Mouse (Mus musculus): ENCODE measurements around the gene Nrip2. TPM values are rescaled to one million over a fixed set of nuclear protein-coding genes. Genes with fewer than 3 reads are reported as not detected.

Gene Nrip2
- total and polyA plus RNA-seq, 3 experiments = 0.13 to 1.3 TPM; not detected in 1

GRCm38 (mm10) chr6:128433566-128433965 is 34.5 kb downstream of the Nrip2 start:
- peaks cover 64 to 78% of the 10 kb centered on the region in 2 experiments for H3K36me3 ChIP-seq (replicated peaks in 1 of 2; ENCODE audit: control insufficient read depth in 1 of 2, insufficient read depth in 1 of 2, low read length in 1 of 2)
- in situ Hi-C loops (cut with MboI; ENCODE audit: low pct_ligation_motif_present, low pct_unique_long_range_greater_than_20kb, low sequenced_read_pairs) = no loop called here
- peaks cover 27% of the 10 kb centered on the region for H3K79me2 ChIP-seq (replicated peaks; ENCODE audit: control insufficient read depth, extremely low read depth, insufficient read depth, poor library complexity, severe bottlenecking)
- H3K27me3 ChIP-seq (replicated peaks) = no peaks in the 10 kb centered on the region
- no peak for TF ChIP-seq TCF12 (IDR thresholded peaks at IDR 0.05; ENCODE audit: low read depth, low read length)
- no peak for TF ChIP-seq E2F4 (IDR thresholded peaks at IDR 0.05; ENCODE audit: insufficient replicate concordance, low read depth, low read length)
- no peak for TF ChIP-seq MAFK (IDR thresholded peaks at IDR 0.05; ENCODE audit: insufficient replicate concordance, low read length)
- H3K4me1 ChIP-seq (ENCODE audit: control insufficient read depth in 1 of 2, insufficient read depth in 2 of 2) = peaks cover 0 to 11% of the 10 kb centered on the region in 2 experiments; a peak in 2 of 4 replicates
- H3K9me3 ChIP-seq (replicated peaks; ENCODE audit: low read length) = no peaks in the 10 kb centered on the region
- dilution Hi-C loops (cut with MboI; ENCODE audit: extremely low pct_ligation_motif_present, extremely low pct_unique_long_range_greater_than_20kb, low sequenced_read_pairs) = no loop called here
- H3K4me2 ChIP-seq (ENCODE audit: insufficient read depth, low read depth, poor library complexity, severe bottlenecking) = no peak overlapping the region
- DNase-seq (ENCODE audit: extremely low read depth) = no peak
- no peak overlapping the region for H3K4me3 ChIP-seq (replicated peaks in 1 of 3; ENCODE audit: low read depth in 2 of 3, low read length in 2 of 3, poor library complexity in 1 of 3)
- no peak overlapping the region for H3K27ac ChIP-seq (ENCODE audit: insufficient read depth, low read depth)
- no peak overlapping the region for H3K9ac ChIP-seq (ENCODE audit: insufficient read depth, low read depth)

DNA sequence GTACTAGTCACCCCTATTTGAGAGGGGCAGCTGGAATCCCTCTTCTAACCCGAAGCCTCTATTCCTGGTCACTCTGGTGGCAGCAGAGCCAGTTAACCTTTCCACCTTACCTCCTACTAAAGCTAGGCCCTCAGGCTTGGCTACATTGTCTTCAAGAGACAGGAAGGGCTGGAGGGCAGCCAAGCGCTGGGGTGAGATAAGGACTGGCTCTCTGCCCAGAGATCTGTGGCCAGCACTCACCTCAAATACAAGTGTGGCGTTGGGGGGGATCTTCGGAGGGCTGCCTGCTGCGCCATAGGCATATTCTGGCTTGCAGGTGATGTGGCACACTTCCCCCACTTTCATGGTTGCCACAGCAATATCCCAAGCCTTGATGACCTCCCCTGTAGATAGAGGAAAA is 36.4 kb downstream of the Nrip2 start:
- in situ Hi-C loops (cut with MboI; ENCODE audit: low pct_ligation_motif_present, low pct_unique_long_range_greater_than_20kb, low sequenced_read_pairs) = no loop called here
- TF ChIP-seq CHD1 (IDR thresholded peaks at IDR 0.05; ENCODE audit: low read depth, low read length) = no peak
- TF ChIP-seq MAZ (IDR thresholded peaks at IDR 0.05; ENCODE audit: low read depth, low read length) = no peak
- TF ChIP-seq JUN (IDR thresholded peaks at IDR 0.05; ENCODE audit: insufficient read depth, low read depth, low read length) = no peak
- TF ChIP-seq ZC3H11A (IDR thresholded peaks at IDR 0.05; ENCODE audit: low read depth, low read length) = no peak
- TF ChIP-seq ZKSCAN1 (IDR thresholded peaks at IDR 0.05; ENCODE audit: borderline replicate concordance, low read depth, low read length) = no peak
- no peak for TF ChIP-seq GABPA (IDR thresholded peaks at IDR 0.05; ENCODE audit: insufficient replicate concordance, low read depth, low read length)
- TF ChIP-seq MXI1 (IDR thresholded peaks at IDR 0.05; ENCODE audit: low read depth, low read length) = no peak
- no peak for TF ChIP-seq POLR2A (IDR thresholded peaks at IDR 0.05; ENCODE audit: low read depth, low read length)
- no peak for TF ChIP-seq EP300 (IDR thresholded peaks at IDR 0.05; ENCODE audit: low read length)
- TF ChIP-seq TBP (conservative IDR thresholded peaks at IDR 0.05; ENCODE audit: low read depth, low read length) = no peak
- TF ChIP-seq ELF1 (IDR thresholded peaks at IDR 0.05; ENCODE audit: low read depth, low read length) = no peak
- no peak for TF ChIP-seq HCFC1 (IDR thresholded peaks at IDR 0.05; ENCODE audit: low read depth, low read length)
- dilution Hi-C loops (cut with MboI; ENCODE audit: extremely low pct_ligation_motif_present, extremely low pct_unique_long_range_greater_than_20kb, low sequenced_read_pairs) = no loop called here
- H3K4me2 ChIP-seq (ENCODE audit: insufficient read depth, low read depth, poor library complexity, severe bottlenecking) = no peak overlapping the region
- no peaks in the 10 kb centered on the region for H3K27me3 ChIP-seq (replicated peaks)
- peaks cover 56 to 60% of the 10 kb centered on the region in 2 experiments for H3K36me3 ChIP-seq (replicated peaks in 1 of 2; ENCODE audit: control insufficient read depth in 1 of 2, insufficient read depth in 1 of 2, low read length in 1 of 2)
- H3K9me3 ChIP-seq (replicated peaks; ENCODE audit: low read length) = no peaks in the 10 kb centered on the region
- peaks cover 3 to 18% of the 10 kb centered on the region in 2 experiments; a peak in 3 of 4 replicates for H3K4me1 ChIP-seq (ENCODE audit: control insufficient read depth in 1 of 2, insufficient read depth in 2 of 2)
- H3K79me2 ChIP-seq (replicated peaks; ENCODE audit: control insufficient read depth, extremely low read depth, insufficient read depth, poor library complexity, severe bottlenecking) = peaks cover 27% of the 10 kb centered on the region
- no peak overlapping the region for H3K9ac ChIP-seq (ENCODE audit: insufficient read depth, low read depth)
- H3K4me3 ChIP-seq (replicated peaks in 1 of 3; ENCODE audit: low read depth in 2 of 3, low read length in 2 of 3, poor library complexity in 1 of 3) = no peak overlapping the region
- H3K27ac ChIP-seq (ENCODE audit: insufficient read depth, low read depth) = no peak overlapping the region
- no peak for DNase-seq (ENCODE audit: extremely low read depth)

Measured in CH12.LX (cell line).